Mouse (Mus musculus): Measurements from ENCODE around the gene Hypm. TPM values are rescaled to one million over a fixed set of nuclear protein-coding genes. Genes with fewer than 3 reads are reported as not detected.

Gene Hypm
- polyA plus RNA-seq, 1 experiment from 2014 or later = not detected

Other genes starting within 250 kb of the Hypm start
- 24.1 and 26.8 TPM in 2 replicates for gene Dynlt3, start 183.9 kb upstream of the Hypm start, polyA plus RNA-seq (2015; fragmentation: Nextera tagmentation; extraction: Ambion mirVana)
- gene H2al3, start 2.8 kb downstream of the Hypm start, polyA plus RNA-seq (2015; fragmentation: Nextera tagmentation; extraction: Ambion mirVana) = not detected in 2 replicates
- gene Sytl5, start 38.7 kb downstream of the Hypm start, polyA plus RNA-seq (2015; fragmentation: Nextera tagmentation; extraction: Ambion mirVana) = 1.5 and 1.8 TPM in 2 replicates

Measured in liver, embryonic 16.5 days (tissue).